ENCODE assay signal across 8 mouse cellular contexts in genomic region chr14:55079214-55079970, GRCm38 (mm10). TPM values are rescaled to one million over a fixed set of nuclear protein-coding genes. Genes with fewer than 3 reads are reported as not detected.
DNase-seq lines count a peak whose midpoint lies in the region; ATAC-seq and TF ChIP-seq lines count a peak whose summit lies in the region.

No protein-coding gene starts in this region.

- in situ Hi-C loops in CH12.LX (cut with MboI; ENCODE audit: low pct_ligation_motif_present, low pct_unique_long_range_greater_than_20kb, low sequenced_read_pairs): loop anchor here (5.0 kb wide), 1 partner anchor 42 kb away; no protein-coding TSS in a partner anchor

- no peak overlapping the region for H3K4me2 ChIP-seq in CH12.LX (ENCODE audit: insufficient read depth, low read depth, poor library complexity, severe bottlenecking)
- peak overlapping the region; percentile 65 for H3K4me2 ChIP-seq in heart, embryonic 13.5 days
- H3K4me2 ChIP-seq in kidney, embryonic 16.5 days (replicated peaks; ENCODE audit: low read depth, low read length): peak overlapping the region; percentile 44
- peak overlapping the region; percentile 33 for H3K4me2 ChIP-seq in neural tube, embryonic 14.5 days (ENCODE audit: low read depth, low read length)

- H3K4me1 ChIP-seq in CH12.LX (ENCODE audit: control insufficient read depth in 1 of 2, insufficient read depth in 2 of 2): peaks cover 0 to 31% of the 10 kb centered on the region in 2 experiments; a peak in 2 of 4 replicates
- H3K4me1 ChIP-seq in heart, embryonic 13.5 days: peaks cover 39% of the 10 kb centered on the region
- peaks cover 23% of the 10 kb centered on the region for H3K4me1 ChIP-seq in kidney, embryonic 16.5 days (ENCODE audit: insufficient read depth, low read length)
- peaks cover 35% of the 10 kb centered on the region for H3K4me1 ChIP-seq in neural tube, embryonic 14.5 days (ENCODE audit: control insufficient read depth, insufficient read depth, low read length)

- WGBS in heart, embryonic 13.5 days: 21% methylated on average over 8 of the region's 8 CpGs
- WGBS in kidney, embryonic 16.5 days: 20% methylated on average over 8 of the region's 8 CpGs
- WGBS in neural tube, embryonic 14.5 days: 14% methylated on average over 8 of the region's 8 CpGs

- H3K36me3 ChIP-seq in CH12.LX (replicated peaks in 1 of 2; ENCODE audit: control insufficient read depth in 1 of 2, insufficient read depth in 1 of 2, low read length in 1 of 2): no peaks in the 10 kb centered on the region
- H3K36me3 ChIP-seq in heart, embryonic 13.5 days: 0 out of 2 replicates have a peak, but pooled peaks cover 4% of the 10 kb centered on the region
- no peaks in the 10 kb centered on the region for H3K36me3 ChIP-seq in kidney, embryonic 16.5 days (ENCODE audit: insufficient read depth, low read length)
- 0 out of 2 replicates have a peak, but pooled peaks cover 6% of the 10 kb centered on the region for H3K36me3 ChIP-seq in neural tube, embryonic 14.5 days (ENCODE audit: control insufficient read depth, insufficient read depth, low read length)

- ATAC-seq in heart, embryonic 13.5 days (ENCODE audit: extremely low read depth, insufficient number of reproducible peaks, low FRiP score, low TSS enrichment): no peak
- ATAC-seq in kidney, embryonic 16.5 days (ENCODE audit: low FRiP score, low TSS enrichment): peak; percentile 52
- ATAC-seq in neural tube, embryonic 14.5 days (ENCODE audit: low read depth): peak; percentile 31

- peak; percentile 80 for TF ChIP-seq RAD21 in CH12.LX (IDR thresholded peaks at IDR 0.05; ENCODE audit: low read depth, low read length)

- no peak overlapping the region for H3K4me3 ChIP-seq in CH12.LX (replicated peaks in 1 of 3; ENCODE audit: low read depth in 2 of 3, low read length in 2 of 3, poor library complexity in 1 of 3)
- peak overlapping the region; percentile 35 for H3K4me3 ChIP-seq in heart, embryonic 13.5 days
- no peak overlapping the region for H3K4me3 ChIP-seq in kidney, embryonic 16.5 days (ENCODE audit: low read length)
- H3K4me3 ChIP-seq in neural tube, embryonic 14.5 days (ENCODE audit: low read depth, low read length): 0 out of 2 replicates have a peak overlapping the region, but pooled peaks have one; percentile 0

- dilution Hi-C loops in CH12.LX (cut with MboI; ENCODE audit: extremely low pct_ligation_motif_present, extremely low pct_unique_long_range_greater_than_20kb, low sequenced_read_pairs): no loop called here

- H3K79me2 ChIP-seq in CH12.LX (replicated peaks; ENCODE audit: control insufficient read depth, extremely low read depth, insufficient read depth, poor library complexity, severe bottlenecking): no peaks in the 10 kb centered on the region

- no peak overlapping the region for H3K27ac ChIP-seq in CH12.LX (ENCODE audit: insufficient read depth, low read depth)
- peak overlapping the region; percentile 36 for H3K27ac ChIP-seq in heart, embryonic 13.5 days (replicated peaks)
- H3K27ac ChIP-seq in kidney, embryonic 16.5 days (ENCODE audit: low read length): peak overlapping the region; percentile 60; the same call in 1 of the 2 replicates
- peak overlapping the region; percentile 91 for H3K27ac ChIP-seq in neural tube, embryonic 14.5 days (ENCODE audit: low read depth, low read length)

- H3K9me3 ChIP-seq in CH12.LX (replicated peaks; ENCODE audit: low read length): no peaks in the 10 kb centered on the region
- H3K9me3 ChIP-seq in heart, embryonic 13.5 days: no peaks in the 10 kb centered on the region
- no peaks in the 10 kb centered on the region for H3K9me3 ChIP-seq in kidney, embryonic 16.5 days (ENCODE audit: low read length)
- H3K9me3 ChIP-seq in neural tube, embryonic 14.5 days (ENCODE audit: control insufficient read depth, low read length): no peaks in the 10 kb centered on the region

- TF ChIP-seq CTCF in CH12.LX (conservative IDR thresholded peaks at IDR 0.05 in 1 of 2, IDR thresholded peaks at IDR 0.05 in 1 of 2; ENCODE audit: low read depth in 2 of 2, low read length in 2 of 2): peak; percentile 69 to 85

- peaks cover 5% of the 10 kb centered on the region for H3K27me3 ChIP-seq in CH12.LX (replicated peaks)
- peaks cover 46% of the 10 kb centered on the region for H3K27me3 ChIP-seq in heart, embryonic 13.5 days (replicated peaks)
- no peaks in the 10 kb centered on the region for H3K27me3 ChIP-seq in kidney, embryonic 16.5 days (ENCODE audit: insufficient read depth, low read length)
- no peaks in the 10 kb centered on the region for H3K27me3 ChIP-seq in neural tube, embryonic 14.5 days (ENCODE audit: control insufficient read depth, insufficient read depth, low read length)

- no peak overlapping the region for H3K9ac ChIP-seq in CH12.LX (ENCODE audit: insufficient read depth, low read depth)
- H3K9ac ChIP-seq in heart, embryonic 13.5 days: no peak overlapping the region
- H3K9ac ChIP-seq in kidney, embryonic 16.5 days (replicated peaks; ENCODE audit: low read length): peak overlapping the region; percentile 37; the same call in 1 of the 2 replicates
- peak overlapping the region; percentile 22; the same call in 1 of the 2 replicates for H3K9ac ChIP-seq in neural tube, embryonic 14.5 days (replicated peaks; ENCODE audit: low read depth, low read length)

- DNase-seq in CH12.LX (ENCODE audit: extremely low read depth): peak; percentile 79
- DNase-seq in adrenal gland, adult 18-20 months (ENCODE audit: low spot score in 2 of 2): peak; percentile 66 to 73
- DNase-seq in embryo, embryonic 10.5 days (ENCODE audit: low spot score): peak; percentile 90
- DNase-seq in lung, adult 18-20 months: peak; percentile 43 to 60
- peak; percentile 32 to 40 for DNase-seq in urinary bladder, postnatal 36 days (ENCODE audit: low spot score in 2 of 2)

- no peak for TF ChIP-seq EP300 in CH12.LX (IDR thresholded peaks at IDR 0.05; ENCODE audit: low read length)

- no peak for TF ChIP-seq POLR2A in CH12.LX (IDR thresholded peaks at IDR 0.05; ENCODE audit: low read depth, low read length)

TF ChIP-seq in CH12.LX, 34 proteins besides CTCF, POLR2A, EP300 and RAD21:
- TF ChIP-seq RCOR1 (conservative IDR thresholded peaks at IDR 0.05; ENCODE audit: low read depth, low read length) (no peak), JUND (conservative IDR thresholded peaks at IDR 0.05; ENCODE audit: low read depth, low read length) (no peak), SMC3 (IDR thresholded peaks at IDR 0.05; ENCODE audit: low read depth, low read length) (peak; percentile 75), MAZ (IDR thresholded peaks at IDR 0.05; ENCODE audit: low read depth, low read length) (0 out of 2 replicates have a peak, but pooled peaks have one; percentile 68), IRF4 (IDR thresholded peaks at IDR 0.05; ENCODE audit: low read depth, low read length) (0 out of 2 replicates have a peak, but pooled peaks have one; percentile 18)

RNA-seq across cellular contexts. Expression of gene Zfhx2, which starts 12.7 kb away (rescaled TPM):
- total RNA-seq in CH12.LX (2012; rRNA removed) (0.34 and 0.59 TPM in 2 replicates), CH12.LX (2014; rRNA removed) (0.03 and 0.07 TPM in 2 replicates)
- polyA plus RNA-seq in CH12.LX (2012; ENCODE audit: insufficient read length, low read depth): 0.29 and 0.30 TPM in 2 replicates
- total RNA-seq in adrenal gland, adult 18-20 months (2021): 1 to 10 TPM; 6.1 to 7.4 TPM
- polyA plus RNA-seq in heart, embryonic 13.5 days (2015; fragmentation: Nextera tagmentation; extraction: Ambion mirVana): 3.0 and 3.2 TPM in 2 replicates
- polyA plus RNA-seq in kidney, embryonic 16.5 days (2015; fragmentation: Nextera tagmentation; extraction: Ambion mirVana): 4.3 and 6.0 TPM in 2 replicates
- polyA plus RNA-seq in neural tube, embryonic 14.5 days (2014; fragmentation: Nextera tagmentation; extraction: Ambion mirVana): 23.9 and 27.3 TPM in 2 replicates

RNA-seq across cellular contexts. Expression of gene Thtpa, which starts 15.2 kb away (rescaled TPM):
- total RNA-seq in CH12.LX (2012; rRNA removed): 3.7 and 4.0 TPM in 2 replicates
- 9.0 and 9.4 TPM in 2 replicates for total RNA-seq in CH12.LX (2014; rRNA removed)
- polyA plus RNA-seq in CH12.LX (2012; ENCODE audit: insufficient read length, low read depth): 5.5 and 6.7 TPM in 2 replicates
- 10 to 100 TPM; 10.9 to 12.0 TPM for total RNA-seq in adrenal gland, adult 18-20 months (2021)
- 13.8 and 15.9 TPM in 2 replicates for polyA plus RNA-seq in heart, embryonic 13.5 days (2015; fragmentation: Nextera tagmentation; extraction: Ambion mirVana)
- polyA plus RNA-seq in kidney, embryonic 16.5 days (2015; fragmentation: Nextera tagmentation; extraction: Ambion mirVana): 27.1 and 28.9 TPM in 2 replicates
- polyA plus RNA-seq in neural tube, embryonic 14.5 days (2014; fragmentation: Nextera tagmentation; extraction: Ambion mirVana): 29.3 and 32.0 TPM in 2 replicates

RNA-seq across cellular contexts. Expression of gene Ap1g2, which starts 27.0 kb away (rescaled TPM):
- total RNA-seq in CH12.LX (2012; rRNA removed): 23.4 and 28.5 TPM in 2 replicates
- 16.2 and 18.3 TPM in 2 replicates for total RNA-seq in CH12.LX (2014; rRNA removed)
- 59.1 and 64.8 TPM in 2 replicates for polyA plus RNA-seq in CH12.LX (2012; ENCODE audit: insufficient read length, low read depth)
- 10 to 100 TPM; 25.8 to 29.4 TPM for total RNA-seq in adrenal gland, adult 18-20 months (2021)
- polyA plus RNA-seq in heart, embryonic 13.5 days (2015; fragmentation: Nextera tagmentation; extraction: Ambion mirVana): 7.4 and 7.9 TPM in 2 replicates
- polyA plus RNA-seq in kidney, embryonic 16.5 days (2015; fragmentation: Nextera tagmentation; extraction: Ambion mirVana): 23.2 and 23.3 TPM in 2 replicates
- polyA plus RNA-seq in neural tube, embryonic 14.5 days (2014; fragmentation: Nextera tagmentation; extraction: Ambion mirVana): 5.4 and 7.0 TPM in 2 replicates

RNA-seq across cellular contexts. Expression of gene Jph4, which starts 37.3 kb away (rescaled TPM):
- total RNA-seq in CH12.LX (2012; rRNA removed) (not detected in 2 replicates), CH12.LX (2014; rRNA removed) (not detected in 2 replicates)
- polyA plus RNA-seq in CH12.LX (2012; ENCODE audit: insufficient read length, low read depth): not detected in 2 replicates
- 1 to 10 TPM; 3.0 TPM for total RNA-seq in adrenal gland, adult 18-20 months (2021)
- 0.31 and 0.32 TPM in 2 replicates for polyA plus RNA-seq in heart, embryonic 13.5 days (2015; fragmentation: Nextera tagmentation; extraction: Ambion mirVana)
- 0.45 and 0.51 TPM in 2 replicates for polyA plus RNA-seq in kidney, embryonic 16.5 days (2015; fragmentation: Nextera tagmentation; extraction: Ambion mirVana)
- 36.2 and 41.3 TPM in 2 replicates for polyA plus RNA-seq in neural tube, embryonic 14.5 days (2014; fragmentation: Nextera tagmentation; extraction: Ambion mirVana)

Comparison
In these comparisons a context has a peak if more than half of its experiments do, and no peak if none do; other contexts are left out.
1. DNase-seq: peak in every context shown above with its lines; median percentile 90 in embryo, embryonic 10.5 days; 79 in CH12.LX; 70 in adrenal gland, adult 18-20 months; 52 in lung, adult 18-20 months; 36 in urinary bladder, postnatal 36 days.
2. H3K4me3 ChIP-seq: peak in heart, embryonic 13.5 days (single experiment) and neural tube, embryonic 14.5 days (single experiment); none in CH12.LX (0 of 3) and kidney, embryonic 16.5 days (single experiment).
3. H3K9ac ChIP-seq: peak in kidney, embryonic 16.5 days (single experiment) and neural tube, embryonic 14.5 days (single experiment); none in CH12.LX (single experiment) and heart, embryonic 13.5 days (single experiment).